Mouse (Mus musculus): ENCODE measurements around the gene Atad5. TPM values are rescaled to one million over a fixed set of nuclear protein-coding genes. Genes with fewer than 3 reads are reported as not detected.
"Not testable (repeated sequence)": the region's sequence is repeated elsewhere in the genome, so short reads cannot be mapped to it uniquely, and the experiment has no call there.

Atad5 gene
- polyA plus RNA-seq, 1 experiment from 2014 or later, result 11.4 TPM

DNA sequence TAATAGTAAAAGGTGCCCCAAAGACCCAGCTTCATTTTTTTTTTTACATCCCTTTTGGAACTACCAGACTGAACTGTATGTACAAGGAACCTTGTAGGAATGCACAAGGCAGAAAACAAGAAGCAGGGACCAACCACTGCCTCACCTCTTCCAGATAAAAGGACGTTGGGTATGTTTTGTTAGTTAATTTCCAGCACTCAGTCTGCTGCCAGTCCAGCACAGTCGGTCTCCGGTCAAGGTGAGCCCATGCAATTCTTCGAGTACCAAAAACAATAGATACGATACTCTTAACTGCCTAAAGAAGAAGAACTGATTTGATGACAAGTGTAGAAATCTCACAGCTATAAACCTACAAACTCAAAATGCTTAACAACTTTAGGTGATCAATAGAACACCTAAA lies 48.6 kb downstream of the Atad5 start:
- no peak overlapping the region for H3K4me2 ChIP-seq
- no peak for ATAC-seq (ENCODE audit: borderline replicate concordance, extremely low read depth, low FRiP score, low TSS enrichment)
- no peaks in the 10 kb centered on the region for H3K27me3 ChIP-seq
- H3K27ac ChIP-seq, result no peak overlapping the region
- WGBS, result 83% methylated on average over 5 of the region's 5 CpGs
- peaks cover 40% of the 10 kb centered on the region for H3K36me3 ChIP-seq
- peaks cover under 1% of the 10 kb centered on the region; the same call in 1 of the 2 replicates for H3K4me1 ChIP-seq
- no peak overlapping the region for H3K9ac ChIP-seq
- no peaks in the 10 kb centered on the region for H3K9me3 ChIP-seq
- H3K4me3 ChIP-seq, result no peak overlapping the region

DNA sequence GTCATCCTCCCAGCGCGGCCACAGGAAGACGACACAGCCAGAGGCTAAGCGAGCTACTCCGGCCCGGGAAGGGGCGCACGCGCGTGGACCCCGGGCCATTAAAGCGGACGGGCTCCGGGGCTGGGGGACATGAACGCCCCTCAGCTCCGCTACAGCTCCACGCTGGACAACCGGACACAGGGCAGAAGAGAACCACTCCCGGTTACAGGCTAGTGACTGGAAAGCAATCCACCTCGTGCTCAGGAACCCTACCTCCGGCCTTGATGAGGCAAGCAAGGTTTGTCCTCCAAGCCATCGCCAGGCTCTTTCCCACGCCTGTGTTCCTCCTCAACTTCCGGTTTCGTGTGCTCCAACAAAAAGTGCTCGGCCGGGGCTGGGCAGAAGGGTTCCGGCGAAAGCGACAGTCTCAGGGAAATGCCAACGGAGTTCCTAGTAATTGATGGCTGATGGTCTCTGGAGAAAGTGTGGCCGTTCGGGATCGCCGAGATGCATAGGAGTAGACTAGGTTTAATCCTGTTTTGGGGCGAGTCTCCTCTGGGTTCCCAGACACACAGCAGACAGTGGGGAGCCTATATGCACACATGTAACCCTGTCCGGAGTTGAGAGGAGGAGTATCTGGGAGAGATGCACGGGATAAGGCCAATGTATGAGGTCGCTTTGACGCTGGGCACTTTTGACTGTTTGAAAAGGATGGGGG lies 52.8 kb downstream of the Atad5 start, which contains the start of gene Tefm:
Gene Tefm (minus strand): TSS at position 351 of the 697 bp plus-strand sequence.
- H3K36me3 ChIP-seq, result peaks cover 12% of the 10 kb centered on the region; the same call in 1 of the 2 replicates
- peak within 1 kb of the TSS; percentile 89 for H3K27ac ChIP-seq
- H3K4me3 ChIP-seq, result peak within 1 kb of the TSS; percentile 71
- no peaks in the 10 kb centered on the region for H3K9me3 ChIP-seq
- peaks cover 5% of the 10 kb centered on the region; the same call in 1 of the 2 replicates for H3K4me1 ChIP-seq
- no peaks in the 10 kb centered on the region for H3K27me3 ChIP-seq
- peak; percentile 88 for ATAC-seq (ENCODE audit: borderline replicate concordance, extremely low read depth, low FRiP score, low TSS enrichment)
- peak within 1 kb of the TSS; percentile 89 for H3K9ac ChIP-seq
- peak within 1 kb of the TSS; percentile 69 for H3K4me2 ChIP-seq
- WGBS, result under 1% methylated on average over 40 of the region's 40 CpGs

DNA sequence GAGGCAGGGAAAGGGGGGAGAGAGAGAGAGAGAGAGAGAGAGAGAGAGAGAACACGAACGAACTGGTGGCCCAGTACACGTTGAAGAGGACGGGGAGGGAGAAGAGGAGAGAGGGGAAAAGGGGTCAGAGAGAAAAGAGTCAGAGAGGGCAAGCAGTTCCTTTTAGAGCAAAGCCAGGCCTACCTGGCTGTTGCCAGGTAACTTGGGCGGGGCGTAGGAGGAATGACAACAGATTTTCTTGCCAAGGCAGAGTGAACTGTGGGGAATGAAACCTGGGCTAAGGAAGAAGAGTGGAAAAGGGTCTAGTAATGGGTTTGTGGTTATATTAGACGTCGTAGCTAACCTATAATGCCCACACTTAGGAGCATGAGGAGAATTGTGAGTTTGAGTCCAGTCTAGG lies 53.7 kb downstream of the Atad5 start:
- no peak for ATAC-seq (ENCODE audit: borderline replicate concordance, extremely low read depth, low FRiP score, low TSS enrichment)
- WGBS, result 40% methylated on average over 8 of the region's 8 CpGs
- H3K4me2 ChIP-seq, result peak overlapping the region; percentile 69
- no peaks in the 10 kb centered on the region for H3K9me3 ChIP-seq
- H3K27ac ChIP-seq, result no peak overlapping the region
- H3K4me3 ChIP-seq, result peak overlapping the region; percentile 71
- H3K4me1 ChIP-seq, result peaks cover 5% of the 10 kb centered on the region; the same call in 1 of the 2 replicates
- peaks cover 9% of the 10 kb centered on the region; the same call in 1 of the 2 replicates for H3K36me3 ChIP-seq
- no peaks in the 10 kb centered on the region for H3K27me3 ChIP-seq
- peak overlapping the region; percentile 89; the same call in 1 of the 2 replicates for H3K9ac ChIP-seq

DNA sequence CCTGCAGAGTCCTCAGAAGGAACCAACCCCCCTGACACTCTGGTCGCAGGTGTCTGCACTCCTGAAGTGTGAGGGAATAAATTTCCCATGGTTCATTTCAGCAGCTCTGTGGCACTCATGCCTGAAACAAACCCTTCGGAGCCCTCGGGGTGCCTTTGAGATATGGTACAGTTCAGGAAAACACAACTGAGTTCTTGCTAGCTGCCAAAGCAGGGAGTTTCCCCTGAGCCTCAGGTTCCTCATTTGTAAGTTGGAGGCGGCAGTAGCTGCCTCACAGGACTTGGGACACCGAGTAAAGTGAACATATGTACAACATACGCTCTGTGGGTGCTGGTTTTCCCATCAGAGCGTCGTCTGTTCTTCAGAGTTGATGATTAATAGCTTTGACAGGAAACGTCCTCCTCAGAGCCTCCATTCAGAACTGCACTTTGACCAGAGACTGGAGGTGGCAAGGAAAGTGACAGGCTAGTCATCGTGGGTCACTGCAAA lies 56.6 kb downstream of the Atad5 start:
- Histone ChIP-seq H3K27me3 (no peaks in the 10 kb centered on the region), H3K9ac (no peak overlapping the region), H3K36me3 (no peaks in the 10 kb centered on the region), H3K4me2 (no peak overlapping the region), H3K4me3 (no peak overlapping the region), H3K27ac (no peak overlapping the region), H3K9me3 (no peaks in the 10 kb centered on the region), H3K4me1 (peaks cover 5% of the 10 kb centered on the region; the same call in 1 of the 2 replicates)
- no peak for ATAC-seq (ENCODE audit: borderline replicate concordance, extremely low read depth, low FRiP score, low TSS enrichment)
- 30% methylated on average over 10 of the region's 10 CpGs for WGBS

DNA sequence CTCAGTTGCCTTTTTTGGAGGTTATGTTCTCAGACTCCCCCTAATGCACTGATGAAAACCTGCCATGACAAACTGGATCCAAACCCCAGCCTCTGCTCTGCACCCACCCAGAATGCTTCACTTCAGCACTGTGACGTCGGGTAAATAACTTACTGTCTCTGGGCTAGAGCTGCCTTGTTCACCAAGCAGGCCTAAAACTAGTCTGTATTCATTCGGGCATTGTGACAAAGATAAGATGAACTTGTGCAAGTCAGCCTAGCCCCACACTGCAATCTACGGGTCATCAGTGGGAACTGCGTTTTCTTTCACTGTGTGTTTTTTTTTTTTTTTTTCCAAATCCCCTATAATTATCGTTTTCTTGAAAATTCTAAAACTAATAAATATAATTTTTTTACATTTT lies 58.5 kb downstream of the Atad5 start:
- H3K4me3 ChIP-seq, result no peak overlapping the region
- no peaks in the 10 kb centered on the region for H3K9me3 ChIP-seq
- peaks cover 5% of the 10 kb centered on the region; the same call in 1 of the 2 replicates for H3K4me1 ChIP-seq
- WGBS, result 64% methylated on average over 6 of the region's 6 CpGs
- H3K9ac ChIP-seq, result no peak overlapping the region
- peaks cover 7% of the 10 kb centered on the region for H3K27me3 ChIP-seq
- no peak overlapping the region for H3K4me2 ChIP-seq
- no peak overlapping the region for H3K27ac ChIP-seq
- no peaks in the 10 kb centered on the region for H3K36me3 ChIP-seq
- ATAC-seq (ENCODE audit: borderline replicate concordance, extremely low read depth, low FRiP score, low TSS enrichment), result no peak

DNA sequence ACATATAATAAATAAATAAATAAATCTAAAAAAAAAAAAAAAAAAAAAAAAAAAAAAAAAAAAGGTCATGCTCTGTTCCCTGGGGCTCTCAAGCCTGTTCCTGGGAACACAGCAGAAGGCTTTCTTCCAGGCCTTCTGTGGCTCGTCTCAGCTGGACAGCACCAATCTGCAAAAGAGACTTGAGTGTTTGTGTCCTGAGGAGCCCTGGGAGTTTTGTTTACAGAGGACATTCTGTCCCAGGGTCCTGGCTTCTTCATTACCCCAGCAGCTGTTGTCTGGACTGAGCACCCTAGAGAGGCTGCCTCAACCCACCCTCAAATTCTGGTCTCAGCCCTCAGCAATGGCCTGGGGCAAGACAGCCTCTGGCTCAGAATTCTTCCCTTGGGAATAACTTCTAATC lies 59.1 kb downstream of the Atad5 start:
- Histone ChIP-seq H3K4me2 (no peak overlapping the region), H3K4me3 (no peak overlapping the region), H3K4me1 (no peaks in the 10 kb centered on the region), H3K27ac (no peak overlapping the region), H3K9ac (no peak overlapping the region), H3K36me3 (no peaks in the 10 kb centered on the region), H3K27me3 (peaks cover 13% of the 10 kb centered on the region), H3K9me3 (no peaks in the 10 kb centered on the region)
- 0 out of 2 replicates have a peak, but pooled peaks have one; percentile 55 for ATAC-seq (ENCODE audit: borderline replicate concordance, extremely low read depth, low FRiP score, low TSS enrichment)
- WGBS, result 13% methylated on average over 1 of the region's 1 CpGs

DNA sequence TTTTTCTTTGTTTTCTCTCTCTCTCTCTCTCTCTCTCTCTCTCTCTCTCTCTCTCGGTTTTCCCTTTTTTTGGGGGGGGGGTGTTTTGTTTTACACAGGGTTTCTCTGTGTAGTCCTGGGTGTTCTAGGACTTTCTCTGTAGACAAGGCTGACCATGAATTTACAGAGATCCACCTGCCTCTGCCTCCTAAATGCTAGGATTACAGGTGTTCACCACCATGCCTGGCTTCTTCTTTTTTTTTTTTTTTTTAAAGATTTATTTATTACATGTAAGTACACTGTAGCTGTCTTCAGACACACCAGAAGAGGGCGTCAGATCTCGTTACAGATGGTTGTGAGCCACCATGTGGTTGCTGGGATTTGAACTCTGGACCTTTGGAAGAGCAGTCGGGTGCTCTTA lies 59.8 kb downstream of the Atad5 start:
- H3K9ac ChIP-seq; H3K4me1 ChIP-seq; ATAC-seq (ENCODE audit: borderline replicate concordance, extremely low read depth, low FRiP score, low TSS enrichment); H3K36me3 ChIP-seq; H3K4me3 ChIP-seq; H3K4me2 ChIP-seq; H3K27ac ChIP-seq; H3K9me3 ChIP-seq: not testable (repeated sequence)
- peaks cover 18% of the 10 kb centered on the region for H3K27me3 ChIP-seq
- 64% methylated on average over 2 of the region's 4 CpGs for WGBS

DNA sequence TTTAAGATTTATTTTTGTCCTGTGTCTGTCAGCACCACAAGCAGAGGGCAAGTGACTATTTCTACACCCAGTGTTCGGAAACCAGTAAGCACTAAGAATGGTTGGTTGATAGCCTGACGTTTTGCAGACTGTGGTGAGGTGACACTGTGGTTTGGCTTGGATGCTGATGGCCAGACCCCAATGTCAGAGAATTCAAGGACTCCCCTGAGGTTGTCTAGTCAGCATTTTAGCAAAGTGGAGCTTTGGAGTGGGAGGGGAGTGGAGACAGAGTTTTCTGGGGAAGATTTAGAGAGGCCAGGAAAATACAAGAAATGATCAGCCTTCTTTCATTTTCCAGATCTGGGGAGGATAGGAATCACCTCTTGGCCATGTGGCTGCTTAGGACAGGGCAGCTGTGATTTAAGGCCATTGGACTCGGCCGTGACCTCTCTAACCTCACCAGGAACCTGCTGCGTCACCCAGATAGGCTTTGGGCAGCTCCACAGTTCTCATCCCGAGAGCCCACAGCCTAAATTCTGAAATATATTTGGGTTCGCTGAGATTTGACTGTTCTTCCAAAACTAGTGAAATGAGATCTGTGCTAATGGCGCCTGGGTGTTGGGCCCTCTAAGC lies 60.3 kb downstream of the Atad5 start:
- Histone ChIP-seq H3K4me3 (no peak overlapping the region), H3K9ac (no peak overlapping the region), H3K4me1 (peaks cover 8% of the 10 kb centered on the region; the same call in 1 of the 2 replicates), H3K4me2 (no peak overlapping the region), H3K9me3 (no peaks in the 10 kb centered on the region), H3K27ac (no peak overlapping the region), H3K27me3 (peaks cover 23% of the 10 kb centered on the region), H3K36me3 (no peaks in the 10 kb centered on the region)
- 79% methylated on average over 8 of the region's 8 CpGs for WGBS
- ATAC-seq (ENCODE audit: borderline replicate concordance, extremely low read depth, low FRiP score, low TSS enrichment), result no peak

DNA sequence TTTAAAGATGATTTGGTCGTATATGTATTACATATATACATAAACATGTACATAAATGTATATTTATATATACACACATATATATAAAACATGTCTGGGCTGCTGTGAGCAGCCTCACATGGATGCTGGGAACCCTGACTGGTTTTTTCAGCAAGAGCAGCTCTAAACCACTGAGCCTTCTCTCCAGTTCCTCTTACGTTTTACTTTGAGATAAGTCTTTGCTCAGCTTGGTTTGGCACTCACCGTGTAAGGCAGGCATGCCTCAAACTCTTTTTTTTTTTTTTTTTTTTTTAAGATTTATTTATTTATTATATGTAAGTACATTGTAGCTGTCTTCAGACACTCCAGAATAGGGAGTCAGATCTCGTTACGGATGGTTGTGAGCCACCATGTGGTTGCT lies 61.4 kb downstream of the Atad5 start:
- Histone ChIP-seq H3K4me3 (no peak overlapping the region), H3K9ac (no peak overlapping the region), H3K4me1 (peaks cover 8% of the 10 kb centered on the region; the same call in 1 of the 2 replicates), H3K27me3 (peaks cover 34% of the 10 kb centered on the region), H3K27ac (no peak overlapping the region), H3K9me3 (no peaks in the 10 kb centered on the region), H3K36me3 (no peaks in the 10 kb centered on the region), H3K4me2 (no peak overlapping the region)
- ATAC-seq (ENCODE audit: borderline replicate concordance, extremely low read depth, low FRiP score, low TSS enrichment), result no peak
- 56% methylated on average over 5 of the region's 5 CpGs for WGBS

DNA sequence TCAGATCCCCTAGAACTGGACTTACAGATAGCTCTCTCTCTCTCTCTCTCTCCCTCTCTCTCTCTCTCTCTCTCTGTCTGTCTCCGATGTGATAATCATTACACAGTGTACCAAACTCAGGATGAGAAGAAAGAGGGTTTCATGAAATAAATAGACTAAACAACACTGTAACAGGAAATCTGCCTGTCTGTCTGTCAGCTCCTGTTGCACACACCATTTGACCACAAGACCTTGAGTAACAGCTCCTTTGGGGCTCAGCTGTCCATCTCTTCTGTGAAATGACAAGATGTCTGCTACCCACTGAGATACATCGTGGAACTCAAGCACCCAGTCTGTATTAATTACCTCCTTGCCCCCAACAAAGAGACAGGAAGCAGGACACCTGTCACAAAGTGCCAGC lies 62.3 kb downstream of the Atad5 start:
- H3K36me3 ChIP-seq, result no peaks in the 10 kb centered on the region
- H3K9me3 ChIP-seq, result no peaks in the 10 kb centered on the region
- ATAC-seq (ENCODE audit: borderline replicate concordance, extremely low read depth, low FRiP score, low TSS enrichment), result no peak
- peaks cover 8% of the 10 kb centered on the region; the same call in 1 of the 2 replicates for H3K4me1 ChIP-seq
- WGBS, result 54% methylated on average over 2 of the region's 2 CpGs
- H3K27me3 ChIP-seq, result peaks cover 43% of the 10 kb centered on the region
- H3K9ac ChIP-seq, result no peak overlapping the region
- no peak overlapping the region for H3K4me2 ChIP-seq
- H3K4me3 ChIP-seq, result no peak overlapping the region
- no peak overlapping the region for H3K27ac ChIP-seq

DNA sequence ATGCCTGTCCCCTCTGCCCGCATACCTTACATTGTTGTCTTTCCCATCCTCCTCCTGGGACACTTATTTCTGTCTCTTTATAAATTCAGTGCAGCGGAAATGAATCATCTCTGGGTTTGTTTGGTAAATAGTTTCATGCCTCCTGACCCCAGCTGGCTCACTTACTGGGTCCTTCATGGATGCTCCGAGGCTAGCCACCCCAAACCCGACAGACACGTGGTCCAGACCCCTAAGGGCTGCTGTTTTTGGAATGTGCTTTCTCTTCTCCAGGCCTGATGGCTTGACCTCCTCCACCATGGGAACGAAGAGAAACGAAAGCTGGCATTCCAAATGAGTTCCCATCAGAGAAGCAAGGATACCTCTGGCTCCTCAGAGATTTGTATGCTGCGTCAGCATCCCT lies 63.2 kb downstream of the Atad5 start:
- H3K27me3 ChIP-seq, result peaks cover 44% of the 10 kb centered on the region
- peaks cover 8% of the 10 kb centered on the region; the same call in 1 of the 2 replicates for H3K4me1 ChIP-seq
- no peak overlapping the region for H3K4me2 ChIP-seq
- H3K9ac ChIP-seq, result no peak overlapping the region
- no peak for ATAC-seq (ENCODE audit: borderline replicate concordance, extremely low read depth, low FRiP score, low TSS enrichment)
- H3K9me3 ChIP-seq, result no peaks in the 10 kb centered on the region
- no peak overlapping the region for H3K4me3 ChIP-seq
- WGBS, result 64% methylated on average over 8 of the region's 8 CpGs
- H3K27ac ChIP-seq, result no peak overlapping the region
- H3K36me3 ChIP-seq, result no peaks in the 10 kb centered on the region
